Mouse (Mus musculus) intestine, embryonic 16.5 days (tissue): ENCODE measurements around the gene Frat2. TPM values are rescaled to one million over a fixed set of nuclear protein-coding genes. Genes with fewer than 3 reads are reported as not detected.

ENCODE experiments used
- ATAC-seq: fragments of 200-750 bp; cut with Nextera tagmentation; 2 replicates; pipeline ENCODE4 v1.8.0; 2017; ENCODE audit warnings: moderate TSS enrichment, moderate library complexity
- H3K27ac ChIP-seq: fragments of 300-500 bp; sonication (generic); 2 replicates; pipeline ENCODE4 v1.5.1; 2014; ENCODE audit warnings: mild to moderate bottlenecking, low read length
- H3K27me3 ChIP-seq: fragments of 300-500 bp; sonication (generic); replicated peaks from 2 replicates; pipeline ENCODE4 v1.6.1; 2014; ENCODE audit warnings: low read length, control low read depth, mixed read lengths; ENCODE audit not compliant: control insufficient read depth, insufficient read depth
- H3K36me3 ChIP-seq: fragments of 300-500 bp; sonication (generic); 2 replicates; pipeline ENCODE4 v1.6.1; 2014; ENCODE audit warnings: low read length, control low read depth; ENCODE audit not compliant: control insufficient read depth, insufficient read depth
- H3K4me1 ChIP-seq: fragments of 300-500 bp; sonication (generic); 2 replicates; pipeline ENCODE4 v1.6.1; 2014; ENCODE audit warnings: low read length, control low read depth, mixed read lengths; ENCODE audit not compliant: control insufficient read depth, insufficient read depth
- H3K4me2 ChIP-seq: fragments of 300-500 bp; sonication (generic); 2 replicates; pipeline ENCODE4 v1.6.1; 2014; ENCODE audit warnings: low read depth, low read length, control low read depth
- H3K4me3 ChIP-seq: fragments of 300-500 bp; sonication (generic); 2 replicates; pipeline ENCODE4 v1.5.1; 2014; ENCODE audit warnings: mild to moderate bottlenecking, low read length
- H3K9ac ChIP-seq: fragments of 300-500 bp; sonication (generic); 2 replicates; pipeline ENCODE4 v1.6.1; 2014; ENCODE audit warnings: low read depth, low read length
- H3K9me3 ChIP-seq: fragments of 300-500 bp; sonication (generic); 2 replicates; pipeline ENCODE4 v1.6.1; 2016; ENCODE audit warnings: low read length, control low read depth; ENCODE audit not compliant: control insufficient read depth
- WGBS: fragments of 180-500 bp; shearing (Covaris S2); extraction: QIAGEN DNeasy Blood & Tissue Kit; methylation state at CpG from one replicate; pipeline ENCODE4 v1.1.7; 2014; 5-methylcytosine and 5-hydroxymethylcytosine counted together
- polyA plus RNA-seq: library from polyadenylated mRNA; unstranded; fragments of >200 nt; fragmentation: Nextera tagmentation; extraction: Ambion mirVana; gene quantifications from 2 replicates; pipeline ENCODE4 v1.2.1, GENCODE M21; 2015

The Frat2 gene
- 4.7 and 6.0 TPM in 2 replicates for polyA plus RNA-seq

DNA sequence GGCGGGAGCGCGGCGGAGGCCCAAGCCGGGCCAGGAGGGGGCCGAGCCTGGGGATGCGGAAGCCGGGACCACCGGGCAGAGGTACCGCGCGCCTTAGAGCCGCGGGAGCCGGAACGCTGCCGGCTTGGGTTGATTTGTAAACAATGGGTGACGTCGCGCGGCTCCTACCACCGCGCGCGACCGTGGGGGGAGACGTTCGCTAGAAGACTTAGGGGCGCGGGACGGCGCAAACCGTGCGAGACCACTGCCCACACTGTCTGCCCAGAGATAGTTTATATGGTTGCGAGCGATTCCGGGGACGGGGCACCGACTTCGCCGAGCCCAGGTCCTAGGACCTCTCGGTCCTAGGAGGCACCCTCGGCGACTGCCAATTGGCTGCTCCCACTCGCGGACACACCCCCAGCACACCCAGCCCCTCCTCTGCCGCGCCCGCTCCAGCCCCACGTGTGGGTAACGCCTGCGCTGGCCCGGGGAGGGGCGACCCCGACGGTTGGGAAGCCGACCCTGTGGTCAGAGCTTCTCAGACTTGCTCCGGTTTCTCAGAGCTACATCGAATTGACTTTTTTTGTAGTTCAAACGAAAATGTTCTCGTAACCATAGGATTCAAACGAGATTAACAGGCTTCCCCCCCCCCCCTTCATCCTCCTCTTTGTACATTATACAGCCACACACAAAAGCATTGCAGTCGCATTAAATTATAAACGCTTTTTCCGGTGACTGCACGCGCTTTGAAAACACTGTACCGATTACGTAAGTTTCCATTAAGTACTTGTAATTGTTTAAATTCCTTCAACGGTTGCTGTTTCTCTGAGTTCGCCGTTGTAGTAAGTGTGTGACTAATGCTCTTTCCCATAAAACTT, at the start of gene Frat2:
TSS of gene Frat2 (minus strand) at position 141 of the 860 bp plus-strand sequence.
- under 1% methylated on average over 72 of the region's 72 CpGs for WGBS
- peak; percentile 96 for ATAC-seq

DNA sequence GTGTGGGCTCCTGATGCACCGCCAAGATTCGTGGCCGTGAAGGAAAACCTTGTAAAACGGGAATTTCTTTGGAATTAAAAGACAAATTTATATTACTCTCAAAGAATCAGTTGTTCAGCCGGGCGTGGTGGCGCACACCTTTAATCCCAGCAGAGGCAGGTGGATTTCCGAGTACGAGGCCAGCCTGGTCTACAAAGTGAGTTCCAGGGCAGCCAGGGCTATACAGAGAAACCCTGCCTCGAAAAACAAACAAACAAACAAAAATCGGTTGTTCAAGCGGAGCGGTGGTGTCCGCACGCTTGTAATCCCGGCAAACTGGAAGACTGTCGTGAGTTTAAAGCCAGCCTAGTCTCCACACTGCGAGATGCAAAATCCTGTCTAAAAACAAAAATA, 48.4 kb upstream of the Frat2 start:
- WGBS, result 13% methylated on average over 18 of the region's 18 CpGs
- Histone ChIP-seq H3K4me3 (peak overlapping the region; percentile 69), H3K4me1 (peaks cover 9% of the 10 kb centered on the region), H3K27ac (no peak overlapping the region), H3K36me3 (0 out of 2 replicates have a peak, but pooled peaks cover 2% of the 10 kb centered on the region), H3K4me2 (peak overlapping the region; percentile 73), H3K9me3 (no peaks in the 10 kb centered on the region), H3K27me3 (no peaks in the 10 kb centered on the region), H3K9ac (peak overlapping the region; percentile 65)
- ATAC-seq, result peak; percentile 38

More for the DNA sequence above, at the start of gene Frat2:
- H3K4me1 ChIP-seq, result peaks cover 7% of the 10 kb centered on the region; the same call in 1 of the 2 replicates
- H3K9ac ChIP-seq, result peak within 1 kb of the TSS; percentile 82
- H3K4me3 ChIP-seq, result peak within 1 kb of the TSS; percentile 89
- H3K9me3 ChIP-seq, result no peaks in the 10 kb centered on the region
- no peaks in the 10 kb centered on the region for H3K36me3 ChIP-seq
- peak within 1 kb of the TSS; percentile 94 for H3K27ac ChIP-seq
- peak within 1 kb of the TSS; percentile 93 for H3K4me2 ChIP-seq
- no peaks in the 10 kb centered on the region for H3K27me3 ChIP-seq

DNA sequence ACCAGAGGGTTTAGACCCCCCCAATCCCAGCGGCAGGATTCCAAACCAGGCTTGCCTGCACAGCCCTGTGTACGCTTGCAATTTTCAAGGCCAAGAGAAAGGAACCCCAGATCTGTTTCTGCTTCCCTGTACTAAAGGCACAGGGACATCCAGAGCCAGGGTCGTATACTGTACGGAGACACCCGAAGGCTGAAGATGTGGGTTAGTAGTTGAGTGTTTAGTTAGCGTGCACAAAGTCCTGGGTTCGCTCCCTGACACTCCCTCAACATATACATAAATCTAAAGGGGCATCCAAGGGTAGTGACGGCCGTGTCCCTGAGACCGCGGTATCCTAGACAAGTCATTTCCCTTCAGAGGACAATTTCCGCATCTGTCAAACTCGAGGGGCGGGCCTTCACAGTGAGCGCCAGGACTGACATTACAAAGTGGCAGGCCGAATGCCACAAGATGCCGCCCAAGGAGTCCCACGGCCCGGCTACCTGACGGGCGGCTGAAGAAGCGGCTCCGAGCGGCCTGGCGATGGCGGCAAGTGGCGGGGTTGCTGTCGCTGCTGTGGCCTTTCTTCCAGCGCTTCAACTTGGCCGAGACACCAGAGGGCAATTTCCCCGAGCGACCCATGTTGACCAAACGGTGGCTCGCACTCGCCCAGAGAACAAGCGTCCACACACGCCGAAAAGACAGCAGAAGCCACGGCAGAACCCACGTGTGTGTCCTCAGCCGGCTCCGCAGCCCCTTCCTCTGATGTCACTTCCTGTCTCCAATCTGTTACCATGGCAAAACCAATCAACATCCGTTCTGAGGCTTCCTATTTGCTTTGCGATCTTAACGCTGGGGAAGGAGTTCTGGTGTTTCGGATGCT, 47.8 kb upstream of the Frat2 start, which contains the start of gene Rrp12:
TSS of gene Rrp12 (minus strand) at position 714 of the 859 bp plus-strand sequence.
- H3K9ac ChIP-seq, result peak within 1 kb of the TSS; percentile 65
- H3K36me3 ChIP-seq, result 0 out of 2 replicates have a peak, but pooled peaks cover 2% of the 10 kb centered on the region
- peak; percentile 94 for ATAC-seq
- H3K9me3 ChIP-seq, result no peaks in the 10 kb centered on the region
- under 1% methylated on average over 46 of the region's 46 CpGs for WGBS
- peak within 1 kb of the TSS; percentile 69 for H3K4me3 ChIP-seq
- H3K27ac ChIP-seq, result 0 out of 2 replicates have a peak within 1 kb of the TSS, but pooled peaks have one; percentile 3
- H3K27me3 ChIP-seq, result no peaks in the 10 kb centered on the region
- H3K4me2 ChIP-seq, result peak within 1 kb of the TSS; percentile 73
- peaks cover 9% of the 10 kb centered on the region for H3K4me1 ChIP-seq

DNA sequence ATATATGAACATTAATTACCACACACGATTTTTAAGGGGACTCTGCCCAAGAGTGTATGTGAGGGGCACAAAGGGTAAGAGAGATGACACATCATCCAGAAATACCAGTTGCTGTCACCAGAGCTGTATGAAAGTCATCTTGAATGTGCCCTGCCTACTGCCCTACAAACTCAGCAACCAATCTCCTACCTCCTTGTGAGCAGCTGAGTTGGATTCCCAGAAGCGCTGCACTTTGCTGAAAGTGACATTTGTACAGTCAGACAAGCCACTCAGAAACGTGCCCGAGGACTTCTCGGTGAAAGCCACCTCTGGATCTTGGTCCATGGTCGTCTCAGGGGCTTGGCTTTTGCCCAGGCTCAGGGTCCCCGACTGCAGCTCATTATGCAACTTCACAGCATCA, 47.0 kb upstream of the Frat2 start:
- no peaks in the 10 kb centered on the region for H3K9me3 ChIP-seq
- no peaks in the 10 kb centered on the region for H3K27me3 ChIP-seq
- peak overlapping the region; percentile 69 for H3K4me3 ChIP-seq
- H3K27ac ChIP-seq, result no peak overlapping the region
- peak overlapping the region; percentile 73 for H3K4me2 ChIP-seq
- peak overlapping the region; percentile 62 for H3K9ac ChIP-seq
- 0 out of 2 replicates have a peak, but pooled peaks cover 2% of the 10 kb centered on the region for H3K36me3 ChIP-seq
- ATAC-seq, result no peak
- 44% methylated on average over 7 of the region's 7 CpGs for WGBS
- H3K4me1 ChIP-seq, result peaks cover 9% of the 10 kb centered on the region

DNA sequence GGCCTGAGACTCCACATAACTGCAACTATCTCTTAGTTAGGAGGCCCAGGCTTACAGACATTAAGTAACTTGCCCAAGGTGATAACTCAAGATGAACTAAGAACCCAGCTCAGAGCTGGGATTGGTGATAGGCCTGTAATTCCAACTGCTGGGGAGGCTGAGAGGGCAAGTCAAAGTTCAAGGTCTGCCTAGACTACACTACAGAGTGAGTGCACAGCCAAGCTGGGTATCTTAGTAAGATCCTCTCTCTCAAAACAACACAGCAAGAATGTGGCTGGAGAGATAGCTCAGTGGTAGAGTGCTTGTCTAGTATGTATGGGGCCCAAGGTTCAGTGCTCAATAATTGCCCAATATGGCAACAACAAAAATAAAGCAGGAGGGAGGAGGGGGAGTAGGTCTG, 40.3 kb upstream of the Frat2 start:
- H3K36me3 ChIP-seq, result peaks cover 9% of the 10 kb centered on the region; the same call in 1 of the 2 replicates
- H3K4me2 ChIP-seq, result no peak overlapping the region
- no peaks in the 10 kb centered on the region for H3K27me3 ChIP-seq
- no peaks in the 10 kb centered on the region for H3K9me3 ChIP-seq
- no peak overlapping the region for H3K4me3 ChIP-seq
- H3K27ac ChIP-seq, result peak overlapping the region; percentile 72
- H3K9ac ChIP-seq, result no peak overlapping the region
- ATAC-seq, result peak; percentile 82
- H3K4me1 ChIP-seq, result no peaks in the 10 kb centered on the region

DNA sequence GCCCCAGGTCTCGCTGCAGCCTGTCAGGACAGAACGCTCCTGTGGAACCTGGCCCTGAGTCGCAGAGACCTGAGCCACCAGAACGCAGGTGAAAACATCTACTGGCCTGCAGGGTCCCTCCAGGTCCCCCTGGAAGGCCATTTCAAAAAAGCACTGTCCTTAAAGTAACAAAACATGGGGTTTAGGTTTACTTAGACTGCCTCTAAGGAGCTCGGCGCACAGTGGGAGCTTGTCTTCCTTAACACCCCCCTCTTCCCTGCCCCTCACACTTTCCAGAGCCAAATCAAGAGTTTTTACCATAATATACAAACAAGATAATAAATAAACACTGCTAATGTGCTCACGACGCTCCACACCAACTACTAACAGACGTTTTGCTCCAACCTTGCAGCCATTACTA, 36.0 kb upstream of the Frat2 start:
- H3K27ac ChIP-seq, result no peak overlapping the region
- no peaks in the 10 kb centered on the region for H3K9me3 ChIP-seq
- no peak overlapping the region for H3K9ac ChIP-seq
- no peak overlapping the region for H3K4me3 ChIP-seq
- ATAC-seq, result no peak
- peaks cover 9% of the 10 kb centered on the region; the same call in 1 of the 2 replicates for H3K36me3 ChIP-seq
- no peaks in the 10 kb centered on the region for H3K27me3 ChIP-seq
- 91% methylated on average over 9 of the region's 9 CpGs for WGBS
- no peaks in the 10 kb centered on the region for H3K4me1 ChIP-seq
- H3K4me2 ChIP-seq, result no peak overlapping the region

DNA sequence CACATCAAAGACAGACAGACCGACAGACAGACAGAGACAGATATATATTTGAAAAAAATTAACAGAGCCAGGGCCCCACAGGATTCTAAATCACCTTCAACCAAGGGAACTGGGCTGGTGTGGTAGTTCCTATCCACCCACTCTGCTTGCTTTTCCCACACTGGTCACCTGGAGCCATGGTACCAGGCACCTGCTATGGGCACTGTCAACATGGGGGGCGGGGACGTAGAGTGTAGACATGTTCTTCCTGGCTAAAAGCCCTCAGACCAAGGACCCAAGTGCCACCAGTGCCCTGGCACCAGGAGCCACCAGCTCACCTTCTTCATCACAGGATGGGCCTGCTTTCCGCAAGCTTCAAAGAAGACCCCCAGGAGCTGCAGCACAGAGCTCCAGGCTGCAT, 33.9 kb upstream of the Frat2 start:
- no peaks in the 10 kb centered on the region for H3K4me1 ChIP-seq
- peaks cover 12% of the 10 kb centered on the region; the same call in 1 of the 2 replicates for H3K36me3 ChIP-seq
- H3K27ac ChIP-seq, result no peak overlapping the region
- H3K9me3 ChIP-seq, result no peaks in the 10 kb centered on the region
- ATAC-seq, result no peak
- no peak overlapping the region for H3K9ac ChIP-seq
- no peak overlapping the region for H3K4me3 ChIP-seq
- WGBS, result 95% methylated on average over 4 of the region's 4 CpGs
- no peaks in the 10 kb centered on the region for H3K27me3 ChIP-seq
- no peak overlapping the region for H3K4me2 ChIP-seq

DNA sequence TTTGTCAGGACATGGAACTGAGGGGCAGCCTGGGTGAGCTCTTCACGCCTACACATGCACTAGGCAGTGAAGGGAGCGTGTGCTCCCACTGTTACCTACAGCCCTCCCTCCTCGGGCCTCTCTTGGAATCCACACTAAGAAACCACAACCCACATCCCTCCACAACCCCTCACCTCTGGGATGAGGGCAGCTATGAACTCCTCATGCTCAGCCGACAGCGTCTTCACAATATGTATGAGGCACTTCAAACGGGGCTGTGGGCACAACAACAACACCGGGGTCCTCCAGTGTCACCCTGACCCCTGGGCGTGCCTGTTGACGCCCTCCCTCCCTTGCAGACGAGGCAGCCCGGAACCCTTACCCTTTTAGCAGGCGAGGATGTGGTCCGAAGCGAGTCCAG, 26.4 kb upstream of the Frat2 start:
- ATAC-seq, result no peak
- Histone ChIP-seq H3K9me3 (no peaks in the 10 kb centered on the region), H3K36me3 (peaks cover 23% of the 10 kb centered on the region), H3K27ac (no peak overlapping the region), H3K4me2 (no peak overlapping the region), H3K9ac (no peak overlapping the region), H3K4me3 (no peak overlapping the region), H3K27me3 (no peaks in the 10 kb centered on the region), H3K4me1 (no peaks in the 10 kb centered on the region)
- 91% methylated on average over 14 of the region's 14 CpGs for WGBS

DNA sequence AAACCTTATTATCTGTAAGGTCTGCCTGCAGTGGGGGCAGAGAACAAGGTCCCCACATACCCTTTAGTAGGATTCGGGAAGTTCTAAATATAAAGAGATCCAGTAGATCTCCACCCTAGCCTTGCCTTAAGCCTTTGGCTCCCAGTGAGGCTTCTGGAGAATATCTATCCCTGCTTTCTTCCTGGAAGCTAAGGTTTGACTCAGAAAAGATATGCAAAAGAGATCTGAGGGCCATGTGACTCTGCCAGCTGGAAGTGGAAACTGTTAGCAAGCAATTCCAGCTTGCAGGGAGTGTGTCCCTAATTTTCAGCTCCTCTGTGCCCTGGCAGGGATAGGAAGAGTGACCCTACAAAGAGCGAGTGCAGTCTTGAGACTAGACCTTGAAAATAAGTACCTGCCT, 24.4 kb upstream of the Frat2 start:
- H3K9ac ChIP-seq, result no peak overlapping the region

More for the DNA sequence above, 24.4 kb upstream of the Frat2 start:
- no peaks in the 10 kb centered on the region for H3K27me3 ChIP-seq
- WGBS, result 93% methylated on average over 2 of the region's 2 CpGs
- H3K4me2 ChIP-seq, result no peak overlapping the region
- H3K4me3 ChIP-seq, result no peak overlapping the region
- H3K27ac ChIP-seq, result no peak overlapping the region
- no peaks in the 10 kb centered on the region for H3K9me3 ChIP-seq
- H3K4me1 ChIP-seq, result no peaks in the 10 kb centered on the region
- ATAC-seq, result no peak
- H3K36me3 ChIP-seq, result peaks cover 27% of the 10 kb centered on the region
